Mouse (Mus musculus) lung, adult 18-20 months (tissue): ENCODE data around the gene Gpr39.
A peak's percentile ranks its signal among the peaks of the same experiment; 100 is the strongest.

Experiments used
- DNase-seq, 2 experiments: peaks; one replicate each; pipeline ENCODE4 v3.0.0; 2022; ENCODE audit warnings: mixed read lengths in 2 of 2

Gene Gpr39

DNA sequence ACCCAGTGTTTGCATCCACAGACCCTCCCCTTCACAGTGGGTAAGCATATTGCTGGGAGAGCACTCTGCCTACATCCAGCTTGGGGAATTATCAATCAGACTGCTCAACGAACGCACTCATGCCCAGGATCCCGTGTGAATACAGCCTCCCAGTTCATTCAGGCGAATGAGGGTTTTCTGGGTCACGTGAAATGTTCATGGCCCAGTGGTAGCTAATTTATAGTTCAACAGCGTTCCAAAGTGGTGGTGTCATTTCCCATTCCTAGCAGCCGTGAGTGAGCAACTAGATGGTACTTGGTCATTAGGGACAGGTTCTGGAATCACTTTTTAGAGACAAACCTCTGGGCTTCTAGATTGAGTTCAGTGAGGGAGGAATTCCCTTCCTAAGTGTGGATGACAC is 144.3 kb downstream of the Gpr39 start:
- DNase-seq: no peak

DNA sequence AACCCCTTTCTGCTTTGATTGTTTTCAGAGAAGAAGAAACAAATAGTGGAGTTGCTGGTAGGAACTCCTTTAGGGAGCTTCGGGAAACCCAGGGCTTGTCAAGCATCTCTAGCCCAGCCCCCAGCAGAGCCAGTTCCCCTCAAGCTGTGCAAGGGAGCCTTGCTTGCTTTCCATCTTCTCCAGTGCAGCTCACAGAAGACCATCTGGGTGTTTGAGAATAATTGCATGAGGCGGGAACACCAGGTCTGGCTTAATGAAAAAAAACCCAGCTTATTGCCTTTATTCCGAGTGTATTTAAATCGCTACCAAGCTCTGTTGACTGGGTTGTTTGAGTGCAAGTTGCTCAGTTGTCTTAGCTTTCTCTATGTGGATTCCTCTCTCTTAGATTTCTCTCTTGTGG is 146.8 kb downstream of the Gpr39 start:
- no peak for DNase-seq

DNA sequence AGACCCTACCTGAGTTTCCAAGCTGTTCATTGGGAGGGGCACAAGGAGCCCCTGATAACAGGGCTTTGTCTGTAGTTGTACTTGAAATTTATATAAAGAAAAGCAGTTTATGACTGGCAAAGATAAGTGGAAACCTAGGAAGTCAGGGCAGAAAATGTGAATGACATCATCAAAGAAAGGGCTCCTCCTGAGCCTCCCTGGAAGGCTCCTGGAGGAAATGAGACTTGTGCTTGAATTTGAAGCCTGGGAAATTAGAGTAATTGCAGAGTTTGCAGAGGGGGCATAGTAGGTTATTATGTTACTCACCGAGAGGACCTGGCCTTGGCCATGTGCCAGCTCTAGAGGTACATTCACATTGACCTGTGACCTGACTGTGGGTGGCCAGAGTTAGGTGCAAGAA is 160.7 kb downstream of the Gpr39 start:
- no peak for DNase-seq

DNA sequence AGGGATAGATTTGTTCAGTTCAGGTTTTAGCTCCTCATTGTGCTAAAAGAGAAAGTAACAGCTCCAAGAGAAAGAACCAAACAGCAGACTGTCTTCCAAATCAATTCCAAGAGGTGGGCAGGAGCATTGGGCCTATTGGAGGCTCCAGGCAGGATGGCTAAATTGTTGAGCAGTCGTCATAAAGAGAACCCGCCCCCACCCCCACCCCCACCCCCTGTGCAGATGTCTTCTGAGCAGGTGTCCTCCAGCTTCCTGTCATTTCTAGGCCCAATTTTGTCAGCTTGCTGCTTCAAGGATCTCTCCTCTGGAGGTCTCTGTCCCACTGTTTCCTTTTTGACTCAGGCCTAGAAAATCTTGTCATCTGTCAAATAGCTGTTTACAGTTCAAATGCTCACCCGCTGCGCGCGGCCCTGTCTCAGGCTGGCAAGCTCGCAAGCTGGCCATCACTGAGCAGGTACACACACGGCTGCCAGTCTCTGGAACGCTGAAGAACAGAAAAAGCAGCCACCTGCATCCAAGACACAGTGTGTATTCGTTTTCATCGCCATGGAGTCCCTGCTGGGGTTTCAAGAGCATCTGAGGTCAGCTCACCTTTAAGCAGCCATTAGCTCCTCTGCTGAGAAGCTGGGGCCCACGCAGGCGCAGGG is 163.1 kb downstream of the Gpr39 start:
- no peak for DNase-seq

DNA sequence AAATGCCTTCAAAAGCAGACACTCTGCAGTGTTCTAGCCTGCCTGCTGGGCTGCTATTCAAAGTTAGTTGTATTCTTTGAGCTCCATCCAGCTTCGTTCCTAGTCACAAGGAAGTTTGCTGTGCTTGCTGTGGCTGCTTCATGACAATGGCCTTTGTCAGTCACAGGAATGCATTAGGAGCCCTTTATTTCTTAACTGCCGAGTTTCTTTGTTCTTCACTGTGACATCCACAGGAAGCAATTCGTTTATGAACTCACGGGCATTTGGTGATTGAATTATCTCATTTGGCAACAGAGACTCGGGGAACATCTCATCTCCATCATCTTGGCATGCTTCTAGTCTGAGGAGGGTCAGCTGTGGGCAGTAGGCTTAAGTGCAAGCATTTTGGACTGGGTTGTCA is 177.9 kb downstream of the Gpr39 start:
- no peak for DNase-seq

DNA sequence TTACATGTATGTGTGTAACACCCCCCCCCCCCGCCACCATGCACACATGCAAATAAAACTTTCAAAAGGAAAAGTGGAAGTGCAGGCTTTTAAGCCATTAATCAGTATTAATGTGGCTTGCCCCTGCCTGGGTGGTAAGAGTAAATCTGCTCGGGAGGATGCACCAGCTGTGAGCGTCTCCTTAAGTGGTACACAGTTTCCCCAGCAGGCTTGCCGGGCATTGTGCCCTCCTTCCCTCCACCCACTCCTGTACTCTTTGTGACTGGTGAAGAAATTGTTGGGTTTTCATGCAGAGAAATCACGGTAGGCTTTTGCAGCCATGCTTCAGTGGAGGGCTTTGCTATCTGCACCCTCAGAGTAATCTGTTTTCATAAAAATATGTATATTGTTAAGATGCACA is 181.8 kb downstream of the Gpr39 start:
- DNase-seq: no peak

DNA sequence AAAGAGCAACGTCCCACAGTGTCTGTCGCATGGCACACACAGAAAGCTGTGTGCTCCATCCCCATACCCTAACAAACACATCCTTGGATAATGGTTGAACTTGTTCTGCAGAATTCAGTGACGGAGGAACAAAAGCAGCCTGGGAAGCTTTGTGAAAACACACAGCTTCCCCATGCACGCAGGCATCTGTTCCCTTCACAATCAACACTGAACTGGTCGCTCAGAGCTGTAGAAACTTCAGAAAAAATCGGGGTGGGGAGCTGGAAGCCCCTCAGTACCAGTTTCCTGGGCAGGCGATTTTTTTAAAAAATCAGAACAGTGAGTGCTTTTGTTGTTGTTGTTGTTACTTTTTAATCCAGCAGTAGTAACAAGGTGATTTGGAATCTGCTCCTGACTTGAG is 193.3 kb downstream of the Gpr39 start:
- DNase-seq: no peak

DNA sequence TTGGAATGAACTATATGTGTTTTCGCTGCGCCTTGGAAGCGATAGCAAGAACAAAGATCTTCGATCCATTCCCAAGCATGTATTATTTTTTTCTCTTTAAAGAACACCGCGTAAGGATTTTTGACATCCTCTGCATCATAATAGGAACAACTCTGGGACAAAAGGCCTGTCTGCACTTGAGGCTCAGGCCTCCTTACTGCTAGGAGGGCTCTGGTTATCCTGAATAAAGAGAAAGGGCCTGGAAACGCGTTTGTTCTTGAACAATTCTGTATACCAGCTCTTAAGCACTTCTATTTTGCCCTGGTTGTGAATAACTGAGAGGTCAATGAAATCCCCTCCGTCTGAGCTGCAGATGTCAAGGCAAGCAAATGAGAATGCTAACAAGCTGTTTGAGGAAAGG is 216.4 kb downstream of the Gpr39 start:
- no peak for DNase-seq

DNA sequence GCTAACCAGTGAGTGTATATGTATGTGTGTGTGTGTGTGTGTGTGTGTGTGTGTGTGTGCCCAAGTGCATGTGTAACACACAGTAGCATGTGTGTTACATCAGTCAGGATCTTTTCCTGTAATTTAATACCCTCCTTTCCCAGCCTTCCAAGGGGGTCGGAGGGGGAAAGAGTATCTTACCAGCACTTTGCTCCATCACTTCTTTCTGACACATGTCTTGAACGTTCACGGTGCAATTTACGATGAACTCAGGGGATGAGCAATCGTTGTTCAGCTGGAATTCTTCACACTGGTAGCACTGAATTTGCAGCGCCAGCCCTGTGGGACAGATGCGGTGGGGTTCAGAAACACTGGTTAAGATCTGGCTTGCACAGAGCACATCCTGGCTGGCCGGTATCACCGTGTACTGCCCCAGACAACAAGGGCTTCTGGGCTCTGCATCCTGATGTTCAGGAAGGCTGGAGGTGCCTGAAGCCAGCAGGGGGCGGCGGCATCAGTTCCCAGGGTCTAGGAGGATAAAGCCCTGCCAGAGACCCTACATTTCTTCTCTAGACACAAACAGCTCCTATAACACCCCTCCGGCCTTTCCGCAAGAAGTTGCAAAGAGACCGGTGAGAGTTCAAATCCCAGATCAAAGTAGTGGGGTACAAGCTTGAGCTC is 233.5 kb downstream of the Gpr39 start:
- no peak for DNase-seq

DNA sequence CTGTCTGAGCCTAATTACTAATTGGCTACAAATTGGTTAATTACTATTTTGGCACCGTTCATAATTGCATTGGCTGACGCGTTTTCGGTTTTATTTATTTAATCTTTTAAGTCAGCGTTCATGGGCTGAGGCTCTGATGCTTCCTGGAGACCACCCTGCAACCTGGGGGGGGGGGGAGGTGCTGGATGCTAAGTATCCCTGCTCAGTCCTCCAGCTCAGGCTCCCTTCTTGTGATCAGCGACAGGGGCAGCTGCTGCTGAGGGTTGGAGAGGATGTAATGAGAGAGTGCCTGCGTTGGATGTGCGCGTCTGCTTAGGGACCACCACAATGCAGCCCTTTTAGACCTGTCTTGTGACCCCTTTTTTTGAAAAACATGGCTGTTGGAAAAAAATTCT is 234.1 kb downstream of the Gpr39 start:
- no peak for DNase-seq

DNA sequence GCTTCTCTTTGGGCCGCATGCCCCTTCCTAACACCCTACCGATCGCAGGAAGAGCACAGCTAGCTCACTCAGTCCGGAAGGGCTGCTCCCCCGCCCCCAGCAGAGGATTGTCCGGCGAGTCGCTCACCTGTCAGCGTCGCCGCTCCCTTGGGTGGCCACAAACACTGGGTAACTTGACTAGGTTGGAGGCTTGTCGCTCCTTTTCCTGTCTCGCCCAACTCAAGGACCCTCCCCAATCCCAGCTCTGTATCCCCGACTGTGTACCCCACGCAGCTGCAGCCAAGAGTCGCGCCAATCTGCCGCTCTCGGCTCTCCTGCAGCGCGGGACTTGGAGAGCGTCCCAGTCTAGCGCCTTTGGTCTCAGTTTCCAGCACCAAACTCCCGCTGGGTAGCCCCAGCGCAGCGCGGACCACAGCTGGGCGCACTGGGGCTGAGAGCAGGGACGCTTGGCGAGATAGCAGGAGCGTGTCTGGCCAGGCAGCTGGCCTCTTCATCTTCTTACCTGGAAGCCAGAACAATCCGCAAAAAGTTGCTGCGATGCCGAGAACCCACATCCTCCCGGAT is 234.6 kb downstream of the Gpr39 start:
- DNase-seq: peak in 1 of 2 experiments; percentile 5

DNA sequence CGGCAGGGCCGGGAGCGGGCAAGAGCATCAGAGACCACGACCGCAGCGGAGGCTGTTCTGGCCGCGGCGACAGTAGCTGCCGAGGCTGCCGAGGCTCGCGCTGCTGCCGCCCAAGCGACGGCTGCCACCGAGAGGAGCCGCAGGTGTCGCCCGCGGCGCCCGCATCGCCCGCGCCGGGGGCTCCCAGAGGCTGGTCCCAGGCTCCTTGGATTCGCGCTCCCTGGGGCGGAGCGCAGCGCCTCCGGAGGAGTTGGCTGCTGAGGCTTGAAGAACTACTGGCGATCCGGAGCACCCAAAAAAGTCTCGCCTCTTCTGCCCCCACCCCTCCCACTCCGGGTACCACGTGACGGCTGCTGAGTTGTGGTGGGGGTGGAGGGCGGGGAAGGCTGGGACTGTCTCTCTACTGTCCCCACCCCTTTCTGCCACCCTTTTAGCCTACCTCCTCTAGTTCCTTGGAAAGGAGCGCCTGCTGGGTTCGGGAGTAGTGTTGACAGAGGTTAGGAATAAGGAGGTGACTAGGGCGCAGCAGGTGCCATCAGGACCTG is 235.2 kb downstream of the Gpr39 start:
- DNase-seq: peak; percentile 60

DNA sequence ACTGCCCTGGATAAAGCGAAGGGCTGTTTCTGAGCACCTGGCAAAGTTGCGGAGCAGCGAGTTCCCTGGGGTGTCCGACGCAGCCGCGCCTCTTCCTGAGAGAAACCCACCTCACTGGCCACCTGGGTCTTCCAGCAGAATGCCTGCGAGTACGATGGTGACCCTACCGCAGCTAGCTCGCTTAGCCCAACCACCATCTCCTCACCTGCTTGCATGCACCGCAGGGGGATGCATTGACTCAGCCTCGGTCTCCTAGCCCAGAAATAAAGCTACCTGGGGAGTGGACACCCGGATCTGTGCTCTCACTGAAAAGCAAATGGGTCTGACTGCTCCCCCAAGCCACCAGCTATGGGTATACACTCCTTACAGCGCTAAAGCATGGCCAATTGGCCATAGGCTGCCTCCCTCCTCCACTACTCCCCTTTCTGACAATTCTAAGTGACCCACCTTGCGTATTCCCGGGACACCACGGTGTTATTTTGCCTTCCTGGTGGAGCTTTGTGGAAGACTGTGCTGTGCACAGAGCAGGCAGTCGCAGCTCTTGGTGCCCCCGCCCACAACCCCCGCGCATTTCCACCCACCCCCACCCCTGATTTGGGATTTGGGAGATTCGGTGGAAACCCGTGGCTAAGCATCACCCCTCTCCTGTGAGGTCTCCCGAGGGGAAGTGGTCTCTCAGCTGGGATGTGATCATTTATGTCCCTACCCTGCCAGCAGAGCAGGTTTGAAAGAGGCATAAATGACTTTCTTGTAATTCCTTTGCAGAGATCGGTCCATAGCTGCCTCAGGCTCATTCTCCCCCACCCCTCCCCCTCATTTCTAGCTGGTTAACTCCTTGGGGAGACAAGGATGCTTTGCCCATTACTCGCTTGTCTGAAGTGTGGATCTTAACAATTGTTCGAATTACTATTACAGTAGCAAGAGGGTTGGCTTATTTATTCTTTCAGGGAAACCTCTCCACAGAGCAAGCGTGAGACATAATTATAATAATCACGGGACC is 236.1 kb downstream of the Gpr39 start, which contains the start of gene Lypd1:
Gene Lypd1 (minus strand): TSS at position 501 of the 1,000 bp plus-strand sequence.
- DNase-seq: no peak

DNA sequence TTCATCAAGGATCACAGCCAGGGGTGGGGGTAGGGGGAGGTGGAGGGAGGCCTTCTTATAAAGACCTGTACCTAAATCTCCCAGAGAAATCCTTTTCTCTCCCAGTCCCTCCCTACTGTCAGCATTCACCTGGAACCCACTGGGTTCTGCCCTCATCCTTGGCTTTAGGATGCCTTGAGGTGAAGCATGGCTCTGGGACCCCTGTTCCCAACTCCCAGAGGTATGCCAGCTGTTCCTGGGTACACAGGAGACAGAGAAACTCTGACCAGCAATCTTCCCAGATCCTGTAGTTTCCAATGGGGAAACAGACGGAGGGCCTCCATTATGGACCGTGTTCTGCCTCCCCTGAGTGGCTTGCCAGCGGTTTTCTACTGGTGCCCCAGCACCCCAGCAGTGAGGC is 243.9 kb downstream of the Gpr39 start:
- DNase-seq: no peak

DNA sequence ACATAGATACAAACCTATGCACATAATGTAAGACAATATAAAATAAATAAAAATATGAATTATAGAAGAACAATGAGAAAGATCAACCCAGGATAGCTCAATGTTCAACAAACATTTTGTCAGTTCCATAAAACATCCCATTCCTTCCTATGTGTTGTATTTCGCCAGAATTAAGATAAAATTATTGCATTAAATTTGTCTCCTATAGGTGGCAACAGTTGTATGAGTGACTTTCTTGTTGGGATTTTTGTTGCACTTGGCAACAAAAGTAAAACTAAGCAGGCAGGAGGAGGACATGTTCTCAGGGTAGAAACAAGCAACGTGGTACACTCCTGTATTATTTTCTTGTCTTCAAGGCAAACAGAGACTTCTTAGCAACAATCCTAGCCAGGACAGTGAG is 246.3 kb downstream of the Gpr39 start:
- no peak for DNase-seq
